Mouse (Mus musculus) erythroblast, embryonic 14.5 days (primary cell): ENCODE measurements at regions not wholly inside any gene's neighbourhood (a gene's known extent, or its start where the extent isn't known, plus 50 kb on each side); places are given as distances from the start of the nearest gene placed in this dataset.

Experiments used
- GATA1 ChIP-seq: IDR thresholded peaks from 2 replicates; pipeline ENCODE4 v1.6.1; 2012; ENCODE audit warnings: low read length, inconsistent platforms, mixed read lengths
- TAL1 ChIP-seq: IDR thresholded peaks from 3 replicates; pipeline ENCODE4 v1.6.1; 2012; ENCODE audit warnings: low read length, inconsistent platforms, mixed read lengths

DNA sequence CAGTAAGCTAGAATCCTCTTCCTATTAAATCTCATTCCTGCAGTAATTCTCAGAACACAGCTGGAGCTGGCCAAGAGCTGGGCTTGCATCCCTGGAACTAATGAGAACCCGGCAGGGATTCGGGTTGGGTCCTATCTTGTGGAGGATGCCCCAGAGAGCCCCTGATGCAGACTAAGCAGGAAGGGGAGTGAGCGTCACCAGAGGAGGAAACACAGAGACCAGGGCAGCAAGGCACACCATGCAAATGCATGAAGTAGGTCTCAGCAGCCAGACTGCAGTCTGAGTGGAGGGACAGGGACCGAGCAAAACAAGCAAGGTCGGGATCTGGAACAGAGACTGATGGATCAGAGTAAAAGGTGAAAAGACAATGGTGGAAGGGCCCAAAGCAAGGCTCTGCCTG, 249.6 kb downstream of the Insig2 start:
- TF ChIP-seq TAL1, result no peak
- TF ChIP-seq GATA1, result no peak
